Mouse (Mus musculus): ENCODE data around the gene Gm10447.

Gene Gm10447

DNA sequence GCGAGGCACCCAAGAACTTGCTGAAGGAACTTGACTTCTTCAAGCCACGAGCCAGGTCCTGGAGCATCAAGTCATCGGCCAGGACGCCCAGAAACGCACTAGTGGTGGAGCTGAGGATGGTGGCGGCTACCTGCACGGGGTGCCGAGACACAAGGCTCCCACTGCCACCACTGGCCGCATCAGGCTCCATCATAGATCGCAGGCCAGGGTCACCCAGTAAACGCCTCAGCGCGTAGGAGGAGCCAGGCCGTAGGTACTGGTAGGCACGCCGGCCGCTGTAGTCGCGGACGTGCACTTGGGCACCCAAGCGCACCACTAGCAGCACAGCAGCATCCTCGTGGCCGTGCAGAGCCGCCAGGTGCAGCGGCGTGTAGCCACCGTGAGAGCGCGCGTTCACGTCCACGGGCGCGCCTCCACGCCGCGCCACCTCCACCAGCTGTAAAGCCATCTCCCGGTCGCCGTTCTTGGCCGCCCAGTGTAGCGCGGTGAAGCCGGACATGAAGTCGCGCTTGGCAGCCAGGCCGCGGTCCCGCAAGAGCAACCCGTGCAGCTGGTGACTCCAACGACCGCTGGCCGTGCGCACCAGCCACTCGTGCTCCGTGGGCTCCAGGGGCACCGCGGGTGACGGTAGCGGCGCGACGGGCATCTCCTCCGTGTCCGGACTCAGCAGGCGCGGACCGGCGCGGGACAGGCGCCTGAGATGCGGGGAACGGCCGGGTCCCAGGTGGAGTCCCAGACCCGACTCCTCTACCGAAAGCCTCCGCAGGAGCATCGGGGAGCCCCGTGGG is 21.7 kb upstream of the Gm10447 start:
- DNase-seq (ENCODE audit: low read depth, low spot score), result no peak

DNA sequence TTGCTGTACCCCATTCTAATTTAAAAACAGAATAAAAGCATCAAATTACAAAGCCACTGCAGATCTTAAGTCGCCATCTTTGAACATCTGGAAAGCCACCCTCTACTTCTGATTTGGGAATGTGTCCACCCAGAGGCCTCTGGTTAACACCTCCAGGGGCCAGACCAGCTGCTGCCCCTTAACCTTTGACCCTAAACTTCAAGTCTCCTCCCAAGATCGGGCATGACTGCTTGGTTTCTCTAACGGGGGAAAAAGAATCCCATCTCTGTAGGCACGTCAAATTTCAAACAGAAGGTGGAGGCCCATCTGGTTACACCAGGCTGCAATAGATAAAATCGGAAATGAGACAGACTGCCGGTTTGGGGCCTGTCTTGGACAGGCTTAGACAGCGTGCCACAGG is 20.9 kb upstream of the Gm10447 start:
- DNase-seq (ENCODE audit: low read depth, low spot score), result no peak

DNA sequence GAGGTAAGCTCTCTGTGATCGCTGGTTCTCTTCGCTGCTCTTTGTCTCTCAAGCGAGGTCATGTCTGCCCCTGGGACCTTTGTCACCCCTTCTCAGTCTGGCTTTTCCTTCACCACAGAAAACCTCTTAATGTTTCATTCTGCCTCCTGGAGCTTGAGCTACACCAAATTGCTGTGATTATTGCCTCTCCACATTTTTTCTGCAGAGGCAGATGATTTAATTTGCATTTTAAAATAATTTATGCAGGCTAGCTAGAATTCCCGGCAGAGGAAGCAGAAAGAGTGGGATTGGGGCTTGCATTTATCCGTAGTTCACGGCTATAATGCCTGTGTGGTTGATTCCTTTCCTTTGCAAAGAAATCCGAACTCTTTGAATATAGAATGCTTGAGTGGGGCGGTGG is 18.7 kb upstream of the Gm10447 start:
- DNase-seq (ENCODE audit: low read depth, low spot score), result no peak

DNA sequence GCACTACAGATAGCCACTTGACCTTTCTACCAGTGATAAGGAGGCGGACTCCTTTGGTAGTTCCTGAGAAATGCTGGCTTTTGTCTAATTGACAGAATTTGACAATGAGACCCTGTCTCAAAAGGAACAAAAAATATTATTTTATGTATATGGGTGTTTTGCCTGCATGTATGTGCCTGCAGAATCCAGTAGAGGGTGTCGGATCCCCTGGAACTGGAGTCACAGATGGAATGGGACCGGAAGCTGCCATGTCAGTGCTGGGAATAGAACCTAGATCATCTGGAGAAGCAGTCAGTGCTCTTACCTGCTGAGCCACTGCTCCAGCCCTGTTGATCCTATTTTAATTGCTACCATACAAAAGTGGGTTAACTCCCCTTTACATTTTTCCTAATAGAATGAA is 15.8 kb upstream of the Gm10447 start:
- no peak for DNase-seq (ENCODE audit: low read depth, low spot score)

DNA sequence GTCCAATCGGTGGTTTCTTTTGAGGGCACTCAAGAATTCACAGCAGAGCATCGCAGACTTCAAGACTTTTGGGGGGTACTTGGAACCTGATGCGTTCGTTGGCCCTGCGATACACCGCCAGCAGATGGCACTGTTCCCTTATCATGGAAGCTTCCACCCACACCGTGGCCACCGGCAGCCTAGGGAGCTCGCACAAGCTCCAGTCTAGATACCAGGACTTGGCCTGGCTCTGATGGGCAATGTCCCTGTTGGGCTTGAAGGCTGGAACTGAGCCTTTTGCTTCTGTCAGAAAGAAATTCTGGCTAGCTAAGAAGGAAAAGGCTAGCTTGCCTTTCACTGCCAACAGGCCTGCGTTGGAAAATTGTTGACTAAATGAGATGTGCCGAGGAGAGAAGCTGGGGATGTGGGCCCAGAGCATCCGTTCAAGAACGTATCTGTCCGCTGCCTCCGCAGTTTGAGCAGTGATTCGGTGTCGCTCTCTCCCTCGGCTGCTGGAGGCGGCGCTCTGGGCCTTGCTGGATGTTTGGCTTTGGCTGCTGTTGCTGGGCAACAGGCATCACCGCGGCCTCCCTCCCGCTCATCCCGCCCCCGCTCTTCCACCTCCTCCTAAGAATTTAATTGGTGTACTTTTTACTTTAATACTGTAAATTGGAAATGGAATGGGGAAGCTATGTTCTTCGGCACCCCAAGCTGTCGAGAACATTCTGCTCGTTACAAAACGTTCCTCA is 13.2 kb upstream of the Gm10447 start, which contains the start of gene Gm9837:
TSS of gene Gm9837 (minus strand) at position 512 of the 728 bp plus-strand sequence.
- DNase-seq (ENCODE audit: low read depth, low spot score), result peak; percentile 91

DNA sequence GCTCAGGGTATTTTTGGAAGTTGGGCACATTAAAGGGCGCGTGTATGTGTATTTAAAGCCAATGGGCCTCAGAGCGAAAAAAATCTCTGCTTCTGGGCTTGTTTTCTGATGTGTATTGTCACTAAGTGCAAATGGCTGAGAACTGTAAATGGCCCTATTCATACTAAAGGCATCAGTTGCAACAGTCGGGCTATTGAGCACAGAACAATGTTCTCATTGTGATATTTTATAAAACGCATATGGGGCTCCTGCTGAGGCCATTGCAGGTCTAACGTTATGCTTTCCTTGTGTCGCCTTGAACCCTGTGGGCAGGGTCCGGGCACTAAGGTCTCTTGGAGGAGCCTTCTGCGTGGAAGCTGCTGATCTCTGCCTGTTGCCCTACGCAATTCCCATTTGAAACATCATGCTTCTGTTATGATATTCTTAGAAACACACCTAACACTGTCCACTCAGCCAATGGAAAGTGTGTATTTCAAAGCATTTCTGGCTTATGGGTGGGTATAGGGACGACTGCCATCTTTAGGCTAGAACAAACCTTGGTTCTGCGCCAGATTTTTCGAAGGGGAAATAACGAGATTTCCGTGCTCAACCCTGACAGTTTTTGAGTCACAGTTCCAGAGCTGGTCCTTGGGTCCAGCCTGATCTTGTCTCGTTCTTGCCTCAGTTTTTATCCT is 12.5 kb upstream of the Gm10447 start:
- no peak for DNase-seq (ENCODE audit: low read depth, low spot score)

DNA sequence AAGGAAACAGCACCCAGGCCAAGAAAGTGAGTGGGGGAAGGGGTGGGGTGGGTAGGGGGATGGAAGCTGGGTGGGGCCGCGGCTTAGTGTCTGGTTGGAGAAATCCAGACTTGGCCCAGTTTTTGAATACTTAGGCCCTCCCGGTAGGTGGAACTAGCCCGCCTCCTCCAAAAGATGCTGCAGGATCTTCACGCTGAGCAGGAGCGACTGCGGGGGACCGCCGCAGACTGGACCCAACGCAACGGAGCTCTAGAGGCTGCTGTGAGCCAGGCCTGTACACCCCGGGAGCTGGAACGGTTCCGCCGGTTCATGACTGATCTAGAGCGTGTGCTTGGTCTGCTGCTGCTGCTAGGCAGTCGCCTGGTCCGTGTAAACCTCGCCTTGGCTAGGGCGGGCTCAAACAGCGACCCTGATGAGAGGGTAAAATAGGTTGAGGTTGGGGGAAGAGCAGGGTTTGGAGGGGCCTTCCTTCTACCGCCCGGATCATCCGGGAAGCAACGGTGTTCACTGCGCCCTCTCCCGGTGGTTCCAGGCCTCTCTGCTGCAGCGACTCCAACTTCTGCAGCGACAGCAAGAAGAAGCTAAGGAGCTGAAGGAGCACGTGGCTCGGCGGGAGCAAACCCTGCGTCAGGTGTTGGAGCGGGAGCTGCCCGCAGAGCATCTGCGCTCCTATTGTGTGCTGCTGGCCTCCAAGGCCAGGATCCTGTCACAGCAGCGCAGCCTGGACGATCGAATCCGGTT is 9.5 kb upstream of the Gm10447 start:
- no peak for DNase-seq (ENCODE audit: low read depth, low spot score)

DNA sequence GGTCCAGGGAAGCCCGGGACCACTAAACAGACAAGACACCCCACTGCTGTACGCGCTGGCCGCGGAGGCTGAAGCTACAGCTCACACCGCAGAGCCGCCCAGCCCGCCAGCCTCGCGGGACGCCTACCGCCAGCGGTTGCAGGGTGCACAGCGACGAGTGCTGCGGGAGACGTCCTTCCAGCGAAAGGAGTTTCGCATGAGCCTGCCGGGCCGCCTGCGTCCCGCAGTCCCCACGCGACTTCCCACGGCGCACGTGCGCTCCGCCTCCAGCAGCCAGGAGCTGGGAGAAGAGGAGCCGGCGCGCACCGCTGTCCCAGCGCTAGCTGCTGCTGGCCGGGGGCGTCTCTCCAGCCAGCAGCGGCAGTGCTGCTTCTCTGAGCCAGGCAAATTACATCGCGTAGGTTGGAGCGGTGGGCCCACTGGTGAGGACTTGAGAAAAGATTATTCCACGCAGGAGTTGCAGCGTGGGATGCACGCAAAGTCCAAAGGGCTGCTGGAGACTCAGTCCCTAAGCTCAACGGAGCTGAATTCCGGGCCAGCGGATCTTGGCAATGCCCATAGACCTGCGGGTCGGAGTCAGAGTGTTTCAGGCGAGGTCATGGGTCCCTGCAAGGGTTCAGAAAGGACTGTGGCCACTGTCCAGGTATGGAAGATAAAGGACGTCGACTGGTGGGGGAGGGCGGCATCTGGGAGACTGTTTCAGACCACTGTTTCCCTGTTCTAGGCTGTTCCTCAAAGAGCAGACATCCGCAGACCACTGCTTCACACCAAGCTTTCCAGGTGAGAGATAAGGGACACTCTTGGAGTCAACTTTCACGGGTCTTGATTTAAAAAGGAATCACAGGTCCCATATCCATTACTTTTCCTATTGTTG is 6.9 kb upstream of the Gm10447 start:
- no peak for DNase-seq (ENCODE audit: low read depth, low spot score)

DNA sequence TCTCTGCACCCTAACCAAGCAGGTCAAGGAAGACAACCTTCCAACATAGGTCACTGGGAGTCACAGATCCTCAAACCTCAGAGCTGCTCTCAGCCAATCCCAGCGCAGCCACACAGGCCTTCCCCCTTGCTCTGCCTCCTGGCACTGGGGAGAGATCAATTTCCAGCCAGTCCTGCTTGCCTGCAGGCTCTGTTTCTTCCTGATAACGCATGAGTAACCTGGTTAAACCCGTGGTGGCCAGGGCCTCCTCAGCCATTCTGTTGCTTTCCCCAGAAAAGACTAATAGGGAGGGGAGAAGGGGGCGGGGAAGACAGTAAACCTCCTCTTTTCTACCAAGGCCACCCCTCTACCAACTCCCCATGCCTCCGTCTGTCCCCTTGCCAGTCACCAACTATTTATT is 4.8 kb upstream of the Gm10447 start:
- no peak for DNase-seq (ENCODE audit: low read depth, low spot score)

DNA sequence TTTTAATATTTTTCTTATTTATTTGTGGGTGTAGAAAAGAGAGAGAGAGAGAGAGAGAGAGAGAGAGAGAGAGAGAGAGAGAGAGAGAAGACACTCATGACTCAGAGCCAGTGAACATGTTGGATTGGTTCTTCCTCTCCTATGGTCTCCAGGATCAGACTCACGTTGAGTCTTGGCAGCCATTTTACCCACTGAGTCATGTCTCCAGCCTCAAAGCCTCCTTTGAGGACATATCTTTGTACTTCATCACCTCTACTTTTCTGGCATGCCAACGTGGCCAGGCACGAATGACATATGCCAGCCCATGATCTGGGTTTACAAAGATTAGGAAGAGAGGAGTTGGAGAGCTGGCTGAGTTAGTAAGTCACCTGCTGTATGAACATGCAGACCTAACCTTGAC is 3.3 kb upstream of the Gm10447 start:
- peak; percentile 89 for DNase-seq (ENCODE audit: low read depth, low spot score)

DNA sequence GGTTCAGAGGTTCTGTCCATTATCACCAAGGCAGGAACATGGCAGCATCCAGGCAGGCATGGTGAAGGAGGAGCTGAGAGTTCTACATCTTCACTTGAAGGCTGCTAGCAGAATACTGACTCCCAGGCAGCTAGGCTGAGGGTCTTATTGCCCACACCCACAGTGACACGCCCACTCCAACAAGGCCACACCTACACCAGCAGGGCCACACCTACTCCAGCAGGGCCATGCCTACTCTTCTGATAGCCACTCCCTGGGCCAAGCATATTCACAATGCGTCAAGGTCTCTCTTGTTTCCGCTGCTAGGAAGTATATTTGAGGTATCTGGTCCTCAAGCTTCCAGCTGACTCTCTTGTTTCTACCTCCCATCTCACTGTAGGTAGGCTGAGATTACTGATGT is 2.1 kb upstream of the Gm10447 start:
- DNase-seq (ENCODE audit: low read depth, low spot score), result no peak

DNA sequence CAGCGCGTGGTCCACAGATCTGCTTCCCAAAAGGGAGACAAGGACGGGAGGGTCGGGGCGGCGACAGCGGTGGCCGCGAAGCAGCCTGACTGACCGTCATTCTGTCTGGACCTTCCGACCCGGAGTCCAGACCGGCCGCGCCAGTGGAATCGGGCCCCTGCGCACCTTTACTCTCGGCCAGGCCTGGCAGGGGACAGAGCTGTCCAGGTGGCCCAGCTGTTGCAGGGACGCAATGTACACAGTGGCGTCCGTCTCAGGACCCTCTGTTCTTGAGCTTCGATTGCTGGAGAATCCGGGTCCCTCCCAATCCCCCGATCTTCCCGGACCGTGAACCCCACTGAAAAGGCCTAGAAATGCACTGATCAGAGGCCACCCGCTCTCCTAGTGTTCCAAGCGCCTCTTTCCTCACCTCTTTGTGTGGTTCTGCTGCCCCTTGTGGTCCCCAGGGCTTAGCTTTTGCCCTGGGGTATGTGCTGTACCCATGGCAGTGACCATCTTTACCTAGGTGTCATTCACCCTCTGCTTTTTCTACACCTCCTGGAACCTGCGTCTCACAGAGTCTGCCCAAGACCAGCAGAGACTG is 553 bp upstream of the Gm10447 start:
- peak; percentile 37 for DNase-seq (ENCODE audit: low read depth, low spot score)

DNA sequence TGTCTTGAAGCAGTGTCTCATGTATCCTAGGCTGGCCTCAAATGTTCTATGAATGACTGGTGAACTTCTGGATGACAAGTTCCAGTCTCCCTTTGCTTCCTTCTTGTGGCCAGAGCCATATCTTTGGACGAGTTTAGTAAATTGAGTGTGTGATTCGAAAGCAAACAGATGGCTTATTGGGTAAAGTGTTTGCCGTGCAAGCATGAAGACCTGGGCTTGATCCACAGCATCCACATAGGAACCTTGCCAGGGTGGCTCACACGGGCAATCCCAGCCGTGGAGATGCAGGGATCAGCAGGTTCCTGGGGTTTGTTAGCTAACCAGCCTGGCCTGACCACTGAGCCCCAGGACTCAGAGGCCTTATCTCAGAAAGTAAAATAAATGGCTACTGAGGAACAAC is 3.9 kb downstream of the Gm10447 start:
- no peak for DNase-seq (ENCODE audit: low read depth, low spot score)

DNA sequence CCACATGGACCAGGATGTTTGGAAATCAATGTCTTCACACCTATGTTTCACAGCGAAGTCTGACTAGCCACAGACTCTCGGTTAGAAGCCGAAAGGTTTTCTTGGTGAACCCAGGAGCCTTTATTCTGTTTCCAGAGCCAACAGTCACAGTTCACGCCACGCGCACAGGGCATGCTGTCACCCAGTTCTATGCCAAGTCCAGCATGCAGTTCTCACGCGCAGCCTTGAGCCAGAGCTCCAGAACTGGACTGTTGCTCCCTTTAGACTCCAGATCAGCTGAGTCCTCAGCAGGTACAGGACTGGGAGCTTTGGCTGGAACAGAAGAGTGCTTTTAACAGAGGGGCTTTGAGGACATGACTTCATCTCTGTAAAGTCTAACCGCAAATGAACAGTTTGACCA is 4.5 kb downstream of the Gm10447 start:
- DNase-seq (ENCODE audit: low read depth, low spot score), result no peak

DNA sequence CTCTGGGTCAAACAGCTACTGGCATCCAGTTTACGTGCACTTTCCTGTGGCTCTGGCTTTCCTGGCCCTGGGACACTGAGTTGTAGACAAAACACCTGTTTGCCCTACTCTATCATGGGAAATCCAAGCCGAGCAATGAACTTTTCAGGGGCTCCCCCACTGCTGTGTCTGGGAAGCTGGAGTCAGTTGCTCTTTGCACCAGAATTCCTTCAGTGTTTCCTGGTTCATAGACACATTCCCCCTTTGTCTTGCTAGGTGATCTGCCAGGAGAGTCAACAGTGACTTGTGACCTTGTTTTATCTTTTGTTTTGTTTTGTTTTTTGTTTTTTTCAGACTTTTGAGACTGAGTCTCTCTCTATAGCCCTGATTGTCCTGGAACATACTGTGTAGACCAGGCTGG is 5.5 kb downstream of the Gm10447 start:
- no peak for DNase-seq (ENCODE audit: low read depth, low spot score)

DNA sequence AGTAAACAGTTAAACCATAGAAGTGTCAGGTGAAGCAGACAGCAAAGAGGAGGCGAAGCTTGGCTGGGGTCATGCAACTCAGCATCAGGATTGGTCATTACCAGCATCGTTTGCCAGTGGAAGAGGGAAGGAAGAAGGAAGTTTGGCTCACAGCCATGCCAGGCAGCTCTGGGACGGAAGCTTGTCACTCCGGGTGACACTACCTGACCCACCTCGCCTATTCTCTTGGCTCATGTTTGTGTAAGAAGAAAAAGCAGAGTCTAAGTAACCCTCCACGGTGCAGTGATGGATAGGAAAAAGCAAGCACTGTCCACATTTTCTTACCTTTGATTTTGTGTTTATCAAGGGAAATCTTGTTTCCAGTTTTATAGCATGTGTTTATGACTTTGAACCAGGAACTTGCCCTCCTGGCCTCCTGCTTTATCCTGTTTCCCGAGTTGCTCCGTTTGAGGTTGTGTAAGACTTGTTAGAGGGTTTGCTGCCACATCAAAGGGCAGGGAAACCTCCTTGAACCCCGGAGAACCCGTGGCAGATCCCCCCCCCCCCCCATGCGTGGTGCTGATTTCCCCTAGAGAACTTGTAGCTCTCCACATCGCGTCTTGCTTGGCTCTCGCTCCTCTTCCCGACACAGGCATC is 6.7 kb downstream of the Gm10447 start:
- no peak for DNase-seq (ENCODE audit: low read depth, low spot score)

DNA sequence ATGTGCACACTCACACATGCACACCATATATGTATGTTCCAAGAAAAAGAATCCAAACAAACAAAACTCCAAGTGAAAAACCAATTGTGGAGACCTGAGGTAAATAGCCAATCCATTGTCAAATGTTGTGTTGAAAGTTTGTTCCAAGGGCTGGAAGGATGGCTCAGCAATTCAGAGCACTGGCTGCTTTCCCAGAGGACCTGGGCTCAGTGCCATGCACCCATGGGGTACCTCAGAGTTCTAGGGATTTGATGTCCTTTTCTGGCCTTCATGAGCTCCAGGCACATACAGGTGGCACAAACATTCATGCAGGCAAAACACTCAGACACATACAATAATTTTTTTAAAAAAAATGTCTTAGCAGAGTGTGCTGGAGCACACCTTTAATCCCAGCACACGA is 8.4 kb downstream of the Gm10447 start:
- no peak for DNase-seq (ENCODE audit: low read depth, low spot score)

DNA sequence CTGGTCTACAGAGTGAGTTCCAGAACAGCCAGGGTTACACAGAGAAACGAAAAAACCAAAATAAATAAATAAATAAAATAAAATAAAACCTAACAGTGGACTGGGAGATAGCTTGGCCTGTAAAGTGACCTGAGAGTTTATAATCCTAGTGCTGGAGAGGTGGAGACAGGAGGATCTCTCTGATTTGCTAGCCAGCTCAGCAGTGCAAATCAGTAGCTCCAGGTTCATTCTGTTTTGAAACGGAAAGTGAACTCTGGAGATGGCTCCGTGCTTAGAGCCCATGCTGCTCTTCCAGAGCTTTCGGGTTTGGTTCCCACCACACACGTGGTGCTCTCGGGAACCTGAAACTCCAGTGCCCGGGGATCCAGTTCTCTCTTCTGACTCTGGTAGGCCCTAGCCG is 8.9 kb downstream of the Gm10447 start:
- no peak for DNase-seq (ENCODE audit: low read depth, low spot score)

DNA sequence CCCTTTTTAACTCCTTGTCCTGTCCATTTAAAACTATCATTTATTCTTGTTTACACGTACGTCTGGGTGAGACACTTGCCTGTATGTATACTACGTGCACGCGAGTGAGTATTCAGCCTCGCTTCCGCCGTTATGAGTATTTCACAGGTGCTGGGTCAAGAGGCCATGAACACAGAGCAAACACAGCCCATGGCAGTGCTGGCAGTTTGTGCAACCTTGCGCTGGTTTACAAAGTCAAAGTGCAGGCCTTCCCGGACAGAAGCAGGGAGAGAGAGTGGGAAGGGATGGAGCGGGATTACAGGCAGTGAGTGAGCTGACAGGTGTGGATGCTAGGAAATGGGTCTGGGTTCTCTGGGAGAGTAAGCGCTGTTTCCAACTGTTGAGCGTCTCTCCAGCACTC is 10.7 kb downstream of the Gm10447 start:
- DNase-seq (ENCODE audit: low read depth, low spot score), result no peak

DNA sequence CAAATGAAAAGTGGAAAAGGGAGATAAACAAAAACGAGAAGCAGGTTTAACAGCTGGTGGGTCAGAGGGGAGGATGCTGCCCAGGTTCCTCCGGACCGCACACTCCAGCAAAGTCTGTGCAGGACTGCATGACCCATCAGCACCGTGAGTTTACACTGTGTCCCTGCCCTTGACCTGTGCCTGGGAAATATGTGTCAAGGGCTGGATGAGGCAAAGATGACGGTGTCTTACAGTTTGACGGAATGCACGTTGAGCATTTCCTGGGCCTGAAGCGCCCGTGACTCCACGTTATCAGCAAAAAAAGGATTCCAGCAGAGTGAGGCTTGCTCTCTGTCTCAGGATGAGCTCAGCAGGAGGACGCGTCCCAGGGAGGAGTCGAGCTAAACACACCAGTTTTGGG is 11.3 kb downstream of the Gm10447 start:
- DNase-seq (ENCODE audit: low read depth, low spot score), result no peak
